Mouse (Mus musculus): ENCODE measurements around the gene Kcnn4.
A peak's percentile ranks its signal among the peaks of the same experiment; 100 is the strongest.

Gene Kcnn4

DNA sequence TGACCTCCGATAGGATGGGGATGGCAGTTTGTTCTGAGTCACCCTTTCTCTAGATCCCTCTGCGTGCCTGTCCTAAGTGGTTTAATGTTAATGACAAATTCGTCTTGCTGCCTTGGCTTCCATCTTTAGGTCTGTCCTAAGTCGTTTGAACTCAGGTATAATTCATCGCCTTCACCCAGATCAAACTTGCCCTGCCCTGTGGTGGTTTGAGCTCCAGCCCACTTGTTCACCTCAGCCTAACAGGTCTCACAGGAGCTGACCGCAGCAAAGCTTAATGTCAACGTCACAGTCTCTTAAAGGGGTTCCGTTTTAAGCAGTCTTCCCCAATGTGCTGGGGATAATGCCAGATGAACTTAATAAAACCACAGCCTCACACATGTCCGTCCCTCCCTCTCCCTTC lies 55.9 kb downstream of the Kcnn4 start:
- no peak for DNase-seq (ENCODE audit: low spot score in 2 of 2)

DNA sequence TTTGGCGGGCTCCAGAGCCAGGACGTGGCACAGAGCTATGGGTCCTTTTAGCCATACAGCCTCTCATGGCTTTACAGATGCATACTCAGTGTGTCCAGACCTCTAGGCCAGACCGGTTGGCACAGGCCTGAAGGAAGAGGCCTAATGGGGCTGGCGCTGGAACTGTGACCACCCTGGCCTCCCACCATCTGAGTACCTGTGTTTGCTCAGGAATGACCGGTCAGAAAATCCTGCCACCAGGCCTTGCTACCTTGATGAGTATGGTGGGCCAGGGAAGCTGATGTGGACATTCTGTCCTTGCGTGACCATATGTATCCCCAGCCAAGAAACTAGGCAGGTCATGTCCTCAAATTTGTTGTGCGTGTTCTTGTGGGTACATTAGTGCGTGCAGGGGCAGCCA lies 57.1 kb downstream of the Kcnn4 start:
- no peak for DNase-seq (ENCODE audit: low spot score in 2 of 2)

DNA sequence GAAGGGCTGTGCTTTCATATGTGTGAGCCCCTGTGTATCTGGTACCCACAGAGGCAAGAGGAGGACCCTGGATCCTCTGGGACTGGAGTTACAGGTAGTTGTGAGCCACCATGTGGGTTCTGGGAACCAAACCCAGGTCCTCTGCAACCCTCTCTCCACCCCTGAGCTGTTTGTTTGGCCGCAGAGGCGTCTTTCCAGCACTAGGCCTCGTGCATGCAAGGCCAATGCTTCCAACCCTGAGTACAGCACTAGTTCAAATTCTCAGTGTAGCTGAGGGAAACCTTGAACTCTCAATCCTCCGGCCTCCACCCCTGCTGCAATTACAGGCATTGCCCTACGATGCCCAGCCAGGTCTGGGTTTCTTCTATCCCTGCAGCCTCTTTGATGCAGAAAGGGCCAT lies 58.7 kb downstream of the Kcnn4 start:
- no peak for DNase-seq (ENCODE audit: low spot score in 2 of 2)

DNA sequence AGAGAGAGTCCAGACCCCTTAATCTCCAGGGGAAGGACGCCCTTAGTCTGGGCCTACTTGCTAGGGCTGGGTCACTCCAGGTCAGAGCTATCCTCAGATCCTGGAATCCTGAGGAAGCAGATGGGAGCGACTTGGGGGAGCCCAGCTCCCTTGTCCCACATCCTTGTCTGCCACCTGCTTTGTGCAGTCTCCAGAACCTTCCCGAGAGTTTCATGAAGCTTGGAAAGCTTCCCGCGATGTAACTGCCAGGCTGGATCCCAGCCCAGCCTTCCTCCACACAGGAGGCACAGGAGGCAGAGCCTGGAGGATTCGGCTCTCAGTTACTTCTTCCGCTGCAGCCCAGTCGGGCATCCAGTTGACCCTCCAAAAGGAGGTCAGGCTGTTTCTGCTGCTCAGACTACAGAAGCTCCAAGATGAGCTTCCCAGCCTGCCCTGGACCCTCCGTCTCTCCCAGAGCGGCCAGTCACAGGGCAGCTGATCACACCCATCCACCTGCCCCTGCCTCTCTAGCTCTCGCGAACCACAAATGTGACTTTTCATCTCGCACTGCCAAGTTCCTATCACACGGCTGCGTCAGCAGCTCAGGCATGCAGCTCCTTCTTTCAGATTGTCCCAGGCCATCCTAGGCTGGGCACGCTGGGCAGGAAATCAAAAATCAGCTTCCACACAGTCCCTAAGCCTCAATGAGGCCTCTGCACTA lies 59.5 kb downstream of the Kcnn4 start:
- peak; percentile 88 to 94 for DNase-seq (ENCODE audit: low spot score in 2 of 2)

DNA sequence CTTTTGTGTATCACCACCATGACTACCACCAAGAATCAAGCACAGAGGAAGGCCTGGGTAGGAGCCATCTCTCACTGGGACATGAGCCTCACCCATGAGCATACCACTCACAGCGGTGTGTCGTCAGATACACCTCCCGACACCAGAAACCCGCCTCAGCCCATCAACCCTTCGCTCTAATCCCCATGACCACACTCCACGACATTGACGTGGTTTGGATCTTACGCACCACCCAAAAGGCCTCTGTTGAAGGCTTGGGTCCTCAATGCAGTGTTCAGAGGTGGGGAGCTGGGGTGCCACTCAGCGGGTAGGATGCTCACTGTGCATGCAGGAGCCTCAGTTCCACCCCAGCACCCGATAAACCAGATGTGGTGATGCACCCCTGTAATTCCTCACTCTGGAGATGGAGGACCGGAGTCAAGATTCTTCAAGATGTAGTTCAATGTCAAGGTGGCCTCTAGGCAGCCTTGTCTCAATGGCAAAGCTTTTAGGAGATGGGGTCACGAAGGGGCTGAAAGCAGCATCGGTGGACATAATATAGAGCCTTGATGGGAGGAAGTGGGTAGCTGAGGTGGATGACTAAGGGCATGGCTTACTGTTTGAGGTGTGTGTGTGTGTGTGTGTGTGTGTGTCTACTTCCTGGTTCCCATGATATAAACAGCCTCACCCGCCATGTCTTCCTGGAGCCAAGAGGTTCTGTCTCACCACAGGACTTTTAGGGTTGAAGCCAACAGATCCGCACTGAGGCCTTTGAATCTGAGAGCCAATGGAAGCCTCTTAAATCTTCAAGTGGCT lies 60.7 kb downstream of the Kcnn4 start:
- DNase-seq (ENCODE audit: low spot score in 2 of 2): no peak

DNA sequence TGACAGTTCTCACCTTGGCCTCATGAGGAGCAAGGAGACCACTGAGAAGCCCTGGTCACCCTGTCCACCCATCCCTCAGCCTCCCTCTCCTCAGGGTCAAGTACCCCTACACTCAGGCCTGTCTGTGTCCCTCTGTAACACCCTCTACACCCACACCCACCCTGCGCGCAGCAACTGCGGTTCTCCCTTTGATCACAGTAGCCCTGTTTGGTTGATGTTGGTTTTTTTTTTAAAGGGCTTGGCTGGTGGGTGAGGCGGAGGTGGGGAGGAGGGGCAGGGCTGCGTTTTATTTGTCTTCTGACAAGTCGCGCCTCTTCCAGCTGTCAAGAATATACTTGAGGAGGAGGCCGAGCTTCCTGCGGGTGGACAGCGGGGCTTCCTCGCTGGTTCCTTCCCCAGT lies 61.6 kb downstream of the Kcnn4 start:
- DNase-seq (ENCODE audit: low spot score in 2 of 2): no peak

DNA sequence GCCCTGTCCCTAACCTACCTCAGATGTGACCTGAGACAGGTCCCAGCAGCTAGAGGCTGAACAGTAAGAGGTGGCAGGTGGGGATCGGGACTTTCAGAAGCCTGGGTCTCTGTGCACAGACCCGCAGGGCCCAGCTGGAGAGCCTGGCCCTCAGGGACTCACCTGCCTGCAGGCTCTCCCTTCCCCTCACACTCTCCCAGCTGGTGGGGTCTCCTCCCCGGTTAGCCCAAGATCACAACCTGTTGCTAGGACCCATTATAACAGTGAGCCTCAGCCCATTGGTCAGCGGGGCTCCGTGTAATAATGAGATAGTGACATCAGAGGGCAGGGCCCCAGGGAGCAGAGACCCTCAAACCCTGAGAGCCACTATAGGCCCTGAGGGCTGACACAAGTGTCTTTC lies 65.2 kb downstream of the Kcnn4 start:
- DNase-seq (ENCODE audit: low spot score in 2 of 2): no peak
